Comparison of ENCODE assay signal across 10 mouse cellular contexts in the genomic region with DNA sequence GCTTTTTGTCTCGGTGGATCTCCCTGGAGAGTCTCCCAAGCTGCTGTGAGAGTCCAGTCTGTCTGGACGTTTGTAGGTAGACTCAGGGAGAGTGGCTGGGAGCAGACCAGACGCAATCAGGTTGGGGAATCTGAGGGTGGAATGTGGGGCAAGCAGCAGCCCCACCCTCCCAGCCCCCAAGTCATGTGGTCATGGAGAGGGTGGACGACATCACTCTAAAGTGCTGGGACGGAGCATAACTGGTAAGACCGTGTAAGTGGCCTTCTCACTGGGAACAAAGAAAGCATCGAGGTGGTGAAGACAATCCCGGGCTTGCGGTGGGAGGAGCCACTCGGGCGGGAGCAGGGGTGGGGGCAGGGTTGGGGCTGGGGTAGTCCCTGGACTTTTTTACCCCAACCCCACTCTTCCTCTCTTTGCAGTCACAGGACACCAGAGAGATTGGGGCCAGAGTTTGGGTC. TPM values are rescaled to one million over a fixed set of nuclear protein-coding genes. Genes with fewer than 3 reads are reported as not detected.
DNase-seq lines count a peak whose midpoint lies in the region; ATAC-seq and TF ChIP-seq lines count a peak whose summit lies in the region.
"Had no signal": no experiment of that assay in that cellular context is flagged by ENCODE, and none has a peak within 500 bp of the region (broad histone marks: within the 10 kb centered on the region; RNA-seq: fewer than 3 reads in every experiment).

No protein-coding gene starts in this region.

- H3K9ac ChIP-seq in hindbrain, embryonic 16.5 days (ENCODE audit: low read depth, low read length), result no peak overlapping the region
- H3K9ac ChIP-seq in midbrain, embryonic 12.5 days (replicated peaks), result peak overlapping the region; percentile 39; the same call in 1 of the 2 replicates

- no peaks in the 10 kb centered on the region; the same call in 1 of the 2 replicates for H3K9me3 ChIP-seq in erythroblast, embryonic 14.5 days (ENCODE audit: control insufficient read depth, low read length)
- H3K9me3 ChIP-seq in hindbrain, embryonic 16.5 days (ENCODE audit: control insufficient read depth, low read length), result no peaks in the 10 kb centered on the region
- H3K9me3 ChIP-seq in midbrain, embryonic 12.5 days, result no peaks in the 10 kb centered on the region

- peak overlapping the region; percentile 39 for H3K4me2 ChIP-seq in hindbrain, embryonic 16.5 days (ENCODE audit: low read length)
- H3K4me2 ChIP-seq in midbrain, embryonic 12.5 days (replicated peaks), result peak overlapping the region; percentile 46

- no peak for ATAC-seq in erythroblast, adult 5-6 weeks (replicated peaks; ENCODE audit: low FRiP score, poor library complexity, severe bottlenecking)
- peak; percentile 49; the same call in 1 of the 2 replicates for ATAC-seq in hindbrain, embryonic 16.5 days
- ATAC-seq in midbrain, embryonic 12.5 days (ENCODE audit: low FRiP score, low read depth), result peak; percentile 40; the same call in 1 of the 2 replicates

- H3K27ac ChIP-seq in bone marrow macrophage, adult 2 months (ENCODE audit: insufficient read depth, low read depth, low read length), result no peak overlapping the region
- no peak overlapping the region for H3K27ac ChIP-seq in hindbrain, embryonic 16.5 days (ENCODE audit: low read depth, low read length)
- H3K27ac ChIP-seq in midbrain, embryonic 12.5 days (replicated peaks), result no peak overlapping the region

- H3K4me1 ChIP-seq in erythroblast, embryonic 14.5 days (ENCODE audit: control insufficient read depth), result peaks cover 50% of the 10 kb centered on the region
- H3K4me1 ChIP-seq in bone marrow macrophage, adult 2 months (ENCODE audit: control insufficient read depth, insufficient read depth, low read length), result no peaks in the 10 kb centered on the region
- peaks cover 13% of the 10 kb centered on the region for H3K4me1 ChIP-seq in hindbrain, embryonic 16.5 days (ENCODE audit: control insufficient read depth, insufficient read depth, low read depth, low read length)
- H3K4me1 ChIP-seq in midbrain, embryonic 12.5 days, result peaks cover 24% of the 10 kb centered on the region

- DNase-seq in cerebellum, postnatal 36 days, result no peak
- no peak for DNase-seq in thymus, adult 18-20 months
- DNase-seq in adrenal gland, adult (ENCODE audit: inconsistent age in 2 of 2, low spot score in 1 of 2), result no peak
- DNase-seq: kidney, postnatal 14 days; right cerebral cortex, postnatal 25 days had no signal

- peak overlapping the region; percentile 39 for H3K4me3 ChIP-seq in erythroblast, embryonic 14.5 days (replicated peaks)
- H3K4me3 ChIP-seq in bone marrow macrophage, adult 2 months (ENCODE audit: insufficient read depth, low read length), result 0 out of 2 replicates have a peak overlapping the region, but pooled peaks have one; percentile 11
- H3K4me3 ChIP-seq in hindbrain, embryonic 16.5 days (ENCODE audit: low read length), result no peak overlapping the region; the same call in 1 of the 2 replicates
- H3K4me3 ChIP-seq in midbrain, embryonic 12.5 days, result peak overlapping the region; percentile 17

- no peak for TF ChIP-seq CTCF in bone marrow macrophage, adult 2 months (IDR thresholded peaks at IDR 0.05; ENCODE audit: low read depth, low read length)

- TF ChIP-seq POLR2A in bone marrow macrophage, adult 2 months (IDR thresholded peaks at IDR 0.05; ENCODE audit: borderline replicate concordance, low read depth, low read length), result no peak

- H3K36me3 ChIP-seq in erythroblast, embryonic 14.5 days (ENCODE audit: control insufficient read depth), result no peaks in the 10 kb centered on the region
- no peaks in the 10 kb centered on the region for H3K36me3 ChIP-seq in hindbrain, embryonic 16.5 days (ENCODE audit: control insufficient read depth, insufficient read depth, low read length)
- H3K36me3 ChIP-seq in midbrain, embryonic 12.5 days, result no peaks in the 10 kb centered on the region

- WGBS in hindbrain, embryonic 16.5 days, result 3% methylated on average over 11 of the region's 11 CpGs
- WGBS in midbrain, embryonic 12.5 days, result 1% methylated on average over 11 of the region's 11 CpGs

- H3K27me3 ChIP-seq in erythroblast, embryonic 14.5 days (ENCODE audit: control insufficient read depth), result peaks cover 66% of the 10 kb centered on the region
- H3K27me3 ChIP-seq in hindbrain, embryonic 16.5 days (replicated peaks; ENCODE audit: control insufficient read depth, insufficient read depth, low read length), result no peaks in the 10 kb centered on the region
- peaks cover 26% of the 10 kb centered on the region for H3K27me3 ChIP-seq in midbrain, embryonic 12.5 days

RNA-seq across cellular contexts. Expression of gene Adnp, which starts 45.4 kb away (rescaled TPM):
- polyA plus RNA-seq in erythroblast, embryonic 14.5 days (2012), result 0.53 and 0.71 TPM in 2 replicates
- total RNA-seq in erythroblast, adult 5-6 weeks (2015; ENCODE audit: low replicate concordance), result 10.6 and 12.7 TPM in 2 replicates
- 0.17 and 5.4 TPM in 2 replicates for total RNA-seq in erythroblast, adult 5-6 weeks (2017; ENCODE audit: low replicate concordance)
- 15.9 and 16.3 TPM in 2 replicates for polyA plus RNA-seq in bone marrow macrophage, adult 2 months (2012; ENCODE audit: insufficient read depth, insufficient read length, missing spikeins)
- 2.1 and 2.3 TPM in 2 replicates for polyA plus RNA-seq in hindbrain, embryonic 16.5 days (2015; fragmentation: Nextera tagmentation; extraction: Ambion mirVana)
- 7.5 and 8.7 TPM in 2 replicates for polyA plus RNA-seq in midbrain, embryonic 12.5 days (2016; fragmentation: Nextera tagmentation; extraction: Ambion mirVana)
